8 mouse cellular contexts compared by ENCODE assay signal in genomic region chr17:53480433-53480832, GRCm38 (mm10). TPM values are rescaled to one million over a fixed set of nuclear protein-coding genes. Genes with fewer than 3 reads are reported as not detected.
DNase-seq lines count a peak whose midpoint lies in the region; ATAC-seq and TF ChIP-seq lines count a peak whose summit lies in the region.

No protein-coding gene starts in this region.

- peaks cover 34% of the 10 kb centered on the region for H3K36me3 ChIP-seq in erythroblast, embryonic 14.5 days (ENCODE audit: control insufficient read depth)
- peaks cover 33% of the 10 kb centered on the region for H3K36me3 ChIP-seq in C2C12 (ENCODE audit: control insufficient read depth, insufficient read depth)
- peaks cover 2% of the 10 kb centered on the region; the same call in 1 of the 2 replicates for H3K36me3 ChIP-seq in forebrain, embryonic 16.5 days (ENCODE audit: control insufficient read depth, insufficient read depth)
- peaks cover 9% of the 10 kb centered on the region for H3K36me3 ChIP-seq in liver, embryonic 14.5 days (replicated peaks; ENCODE audit: control insufficient read depth, insufficient read depth, low read depth)

- H3K4me2 ChIP-seq in forebrain, embryonic 16.5 days (ENCODE audit: low read length), result peak overlapping the region; percentile 92
- H3K4me2 ChIP-seq in liver, embryonic 14.5 days (ENCODE audit: low read depth), result peak overlapping the region; percentile 97

- H3K9me3 ChIP-seq in erythroblast, embryonic 14.5 days (ENCODE audit: control insufficient read depth, low read length), result no peaks in the 10 kb centered on the region
- H3K9me3 ChIP-seq in forebrain, embryonic 16.5 days (ENCODE audit: control insufficient read depth, low read length), result no peaks in the 10 kb centered on the region
- no peaks in the 10 kb centered on the region for H3K9me3 ChIP-seq in liver, embryonic 14.5 days (ENCODE audit: control insufficient read depth, low read length)

- no peak for DNase-seq in liver, embryonic 14.5 days (ENCODE audit: low read depth in 3 of 3, low spot score in 3 of 3)
- DNase-seq in T-cell, adult 2 months (ENCODE audit: low spot score), result no peak
- no peak for DNase-seq in spleen, postnatal 4 days (ENCODE audit: low spot score in 2 of 2)
- no peak for DNase-seq in thymus, postnatal 36 days

- peak overlapping the region; percentile 88 for H3K4me3 ChIP-seq in erythroblast, embryonic 14.5 days (replicated peaks)
- peak overlapping the region; percentile 74 for H3K4me3 ChIP-seq in C2C12 (ENCODE audit: insufficient read depth, poor library complexity, severe bottlenecking)
- H3K4me3 ChIP-seq in forebrain, embryonic 16.5 days (replicated peaks; ENCODE audit: low read length), result peak overlapping the region; percentile 91
- peak overlapping the region; percentile 66 to 96 for H3K4me3 ChIP-seq in liver, embryonic 14.5 days (ENCODE audit: insufficient read depth in 1 of 2, low read depth in 2 of 2, low read length in 2 of 2)

- H3K27ac ChIP-seq in forebrain, embryonic 16.5 days (ENCODE audit: low read length), result no peak overlapping the region
- no peak overlapping the region for H3K27ac ChIP-seq in liver, embryonic 14.5 days

- TF ChIP-seq EP300 in liver, embryonic 14.5 days (IDR thresholded peaks at IDR 0.05; ENCODE audit: low read depth), result no peak

- H3K79me2 ChIP-seq in C2C12 (ENCODE audit: control insufficient read depth, insufficient read depth), result peaks cover 59% of the 10 kb centered on the region

- TF ChIP-seq CTCF in C2C12 (IDR thresholded peaks at IDR 0.05; ENCODE audit: control insufficient read depth, insufficient read depth, insufficient read length), result no peak
- no peak for TF ChIP-seq CTCF in liver, embryonic 14.5 days (IDR thresholded peaks at IDR 0.05; ENCODE audit: low read depth)

- H3ac ChIP-seq in C2C12 (ENCODE audit: control insufficient read depth, insufficient read length, low read depth), result peak overlapping the region; percentile 84

- no peak overlapping the region for H3K9ac ChIP-seq in forebrain, embryonic 16.5 days (replicated peaks; ENCODE audit: low read depth, low read length)
- H3K9ac ChIP-seq in liver, embryonic 14.5 days (replicated peaks), result peak overlapping the region; percentile 97

- no peaks in the 10 kb centered on the region for H3K27me3 ChIP-seq in erythroblast, embryonic 14.5 days (ENCODE audit: control insufficient read depth)
- no peaks in the 10 kb centered on the region for H3K27me3 ChIP-seq in C2C12 (ENCODE audit: control insufficient read depth, insufficient read depth, insufficient read length)
- no peaks in the 10 kb centered on the region for H3K27me3 ChIP-seq in forebrain, embryonic 16.5 days (replicated peaks; ENCODE audit: control insufficient read depth, insufficient read depth, low read length)
- H3K27me3 ChIP-seq in liver, embryonic 14.5 days (ENCODE audit: control insufficient read depth, insufficient read depth, low read length), result no peaks in the 10 kb centered on the region

- peaks cover 49% of the 10 kb centered on the region for H3K79me3 ChIP-seq in C2C12 (ENCODE audit: low read depth)

- no peak for ATAC-seq in erythroblast, adult 5-6 weeks (replicated peaks; ENCODE audit: low FRiP score, poor library complexity, severe bottlenecking)
- no peak for ATAC-seq in forebrain, embryonic 16.5 days
- no peak for ATAC-seq in liver, embryonic 14.5 days (ENCODE audit: insufficient read depth)

- peaks cover 40% of the 10 kb centered on the region for H3K4me1 ChIP-seq in erythroblast, embryonic 14.5 days (ENCODE audit: control insufficient read depth)
- H3K4me1 ChIP-seq in forebrain, embryonic 16.5 days (replicated peaks; ENCODE audit: control insufficient read depth, insufficient read depth, low read length), result peaks cover 25% of the 10 kb centered on the region
- peaks cover 13 to 15% of the 10 kb centered on the region in 2 experiments for H3K4me1 ChIP-seq in liver, embryonic 14.5 days (replicated peaks; ENCODE audit: control insufficient read depth in 2 of 2, insufficient read depth in 2 of 2, low read length in 1 of 2)

- 56% methylated on average over 7 of the region's 7 CpGs for WGBS in forebrain, embryonic 16.5 days
- WGBS in liver, embryonic 14.5 days (ENCODE audit: insufficient replicate concordance), result 56% methylated on average over 7 of the region's 7 CpGs

TF ChIP-seq in C2C12, 6 proteins besides CTCF, POLR2A, EP300 and RAD21:
- no peak for TF ChIP-seq MYOD1 (IDR thresholded peaks at IDR 0.05; ENCODE audit: control insufficient read depth, insufficient read length, low read depth)
- TF ChIP-seq MAX (IDR thresholded peaks at IDR 0.05), result no peak
- TF ChIP-seq MYOG (IDR thresholded peaks at IDR 0.05; ENCODE audit: control insufficient read depth, extremely low read depth, insufficient read length), result no peak
- no peak for TF ChIP-seq FOSL1 (IDR thresholded peaks at IDR 0.05; ENCODE audit: insufficient read depth, low read length, poor library complexity, severe bottlenecking)
- no peak for TF ChIP-seq CEBPB (IDR thresholded peaks at IDR 0.05; ENCODE audit: low read depth)
- no peak for TF ChIP-seq USF1 (IDR thresholded peaks at IDR 0.05; ENCODE audit: low read depth)

RNA-seq across cellular contexts. Expression of gene Rab5a, which starts 1.4 kb away (rescaled TPM):
- 1.3 and 1.5 TPM in 2 replicates for polyA plus RNA-seq in erythroblast, embryonic 14.5 days (2012)
- total RNA-seq in erythroblast, adult 5-6 weeks (2015; ENCODE audit: low replicate concordance), result 39.2 and 53.1 TPM in 2 replicates
- 60.8 and 79.1 TPM in 2 replicates for total RNA-seq in erythroblast, adult 5-6 weeks (2017; ENCODE audit: low replicate concordance)
- polyA plus RNA-seq in C2C12 (2012; fragmentation: generic; extraction: Trizol), result 13.9 TPM
- polyA plus RNA-seq in forebrain, embryonic 16.5 days (2015; fragmentation: Nextera tagmentation; extraction: Ambion mirVana), result 103 and 109 TPM in 2 replicates
- polyA plus RNA-seq in liver, embryonic 14.5 days (2012; rRNA removed), result 6.8 and 14.1 TPM in 2 replicates
- 28.3 and 28.4 TPM in 2 replicates for polyA plus RNA-seq in liver, embryonic 14.5 days (2014; fragmentation: Nextera tagmentation; extraction: Ambion mirVana)

RNA-seq across cellular contexts. Expression of gene Efhb, which starts 17.3 kb away (rescaled TPM):
- polyA plus RNA-seq in erythroblast, embryonic 14.5 days (2012), result not detected in 2 replicates
- not detected in 2 replicates for total RNA-seq in erythroblast, adult 5-6 weeks (2015; ENCODE audit: low replicate concordance)
- not detected in 2 replicates for total RNA-seq in erythroblast, adult 5-6 weeks (2017; ENCODE audit: low replicate concordance)
- not detected for polyA plus RNA-seq in C2C12 (2012; fragmentation: generic; extraction: Trizol)
- 0.62 TPM in 2 replicates for polyA plus RNA-seq in forebrain, embryonic 16.5 days (2015; fragmentation: Nextera tagmentation; extraction: Ambion mirVana)
- polyA plus RNA-seq in liver, embryonic 14.5 days (2012; rRNA removed), result 0.01 TPM in 2 replicates
- not detected in 2 replicates for polyA plus RNA-seq in liver, embryonic 14.5 days (2014; fragmentation: Nextera tagmentation; extraction: Ambion mirVana)

RNA-seq across cellular contexts. Expression of gene Pp2d1, which starts 58.8 kb away (rescaled TPM):
- not detected in 2 replicates for polyA plus RNA-seq in erythroblast, embryonic 14.5 days (2012)
- total RNA-seq in erythroblast, adult 5-6 weeks (2015; ENCODE audit: low replicate concordance), result not detected in 2 replicates
- 0.28 TPM in 1 of 2 replicates, not detected in the other for total RNA-seq in erythroblast, adult 5-6 weeks (2017; ENCODE audit: low replicate concordance)
- polyA plus RNA-seq in C2C12 (2012; fragmentation: generic; extraction: Trizol), result 0.04 TPM
- polyA plus RNA-seq in forebrain, embryonic 16.5 days (2015; fragmentation: Nextera tagmentation; extraction: Ambion mirVana), result 0.25 and 0.51 TPM in 2 replicates
- not detected in 2 replicates for polyA plus RNA-seq in liver, embryonic 14.5 days (2012; rRNA removed)
- 0.09 TPM in 1 of 2 replicates, not detected in the other for polyA plus RNA-seq in liver, embryonic 14.5 days (2014; fragmentation: Nextera tagmentation; extraction: Ambion mirVana)
